Mouse (Mus musculus) frontal cortex, postnatal 14 days (tissue): ENCODE measurements at regions not wholly inside any gene's neighbourhood (a gene's known extent, or its start where the extent isn't known, plus 50 kb on each side); places are given as distances from the start of the nearest gene placed in this dataset.

ENCODE experiments used
- DNase-seq, 2 experiments: peaks; one replicate each; pipeline ENCODE4 v3.0.0; 2022; ENCODE audit warnings: low spot score in 2 of 2

- DNase-seq, result no peak
Observed at GRCm38 (mm10) chr15:97188545-97188944, 58.4 kb upstream of the Pced1b start.

- no peak for DNase-seq
Observed at GRCm38 (mm10) chr15:97187831-97188230, 59.1 kb upstream of the Pced1b start.

- no peak for DNase-seq
Observed at GRCm38 (mm10) chr15:97186034-97186433, 60.9 kb upstream of the Pced1b start.

- DNase-seq, result no peak
Observed at GRCm38 (mm10) chr15:97182617-97183038, 64.3 kb upstream of the Pced1b start.

GRCm38 (mm10) chr15:97180970-97181669 lies 65.8 kb upstream of the Pced1b start:
- no peak for DNase-seq

- DNase-seq, result no peak
Observed at GRCm38 (mm10) chr15:97178286-97178685, 68.6 kb upstream of the Pced1b start.

GRCm38 (mm10) chr15:97177806-97178205 lies 69.1 kb upstream of the Pced1b start:
- no peak for DNase-seq

GRCm38 (mm10) chr15:97174989-97175388 lies 71.9 kb upstream of the Pced1b start:
- DNase-seq, result no peak

- DNase-seq, result no peak
Observed at GRCm38 (mm10) chr15:97173233-97173632, 73.7 kb upstream of the Pced1b start.

GRCm38 (mm10) chr15:97170074-97170473 lies 76.8 kb upstream of the Pced1b start:
- no peak for DNase-seq

GRCm38 (mm10) chr15:97169381-97169780 lies 77.5 kb upstream of the Pced1b start:
- DNase-seq, result no peak

GRCm38 (mm10) chr15:97167116-97167515 lies 79.8 kb upstream of the Pced1b start:
- DNase-seq, result no peak

- DNase-seq, result no peak
Observed at GRCm38 (mm10) chr15:97164616-97165015, 82.3 kb upstream of the Pced1b start.

GRCm38 (mm10) chr15:97163971-97164370 lies 82.9 kb upstream of the Pced1b start:
- no peak for DNase-seq

GRCm38 (mm10) chr15:97163090-97163489 lies 83.8 kb upstream of the Pced1b start:
- DNase-seq, result no peak

GRCm38 (mm10) chr15:97162305-97162704 lies 84.6 kb upstream of the Pced1b start:
- no peak for DNase-seq

- DNase-seq, result no peak
Observed at GRCm38 (mm10) chr15:97161530-97161929, 85.4 kb upstream of the Pced1b start.

GRCm38 (mm10) chr15:97152354-97152753 lies 94.6 kb upstream of the Pced1b start:
- no peak for DNase-seq

- DNase-seq, result no peak
Observed at GRCm38 (mm10) chr15:97151793-97152192, 95.1 kb upstream of the Pced1b start.

GRCm38 (mm10) chr15:97150983-97151735 lies 95.4 kb upstream of the Slc38a4 start:
- no peak for DNase-seq

GRCm38 (mm10) chr15:97141958-97142357 lies 86.2 kb upstream of the Slc38a4 start:
- no peak for DNase-seq

- no peak for DNase-seq
Observed at GRCm38 (mm10) chr15:97138265-97138664, 82.5 kb upstream of the Slc38a4 start.

- DNase-seq, result peak in 1 of 2 experiments; percentile 33
Observed at GRCm38 (mm10) chr15:97135291-97135690, 79.5 kb upstream of the Slc38a4 start.
